Mouse (Mus musculus): ENCODE measurements at regions not wholly inside any gene's neighbourhood (a gene's known extent, or its start where the extent isn't known, plus 50 kb on each side); places are given as distances from the start of the nearest gene placed in this dataset.

DNA sequence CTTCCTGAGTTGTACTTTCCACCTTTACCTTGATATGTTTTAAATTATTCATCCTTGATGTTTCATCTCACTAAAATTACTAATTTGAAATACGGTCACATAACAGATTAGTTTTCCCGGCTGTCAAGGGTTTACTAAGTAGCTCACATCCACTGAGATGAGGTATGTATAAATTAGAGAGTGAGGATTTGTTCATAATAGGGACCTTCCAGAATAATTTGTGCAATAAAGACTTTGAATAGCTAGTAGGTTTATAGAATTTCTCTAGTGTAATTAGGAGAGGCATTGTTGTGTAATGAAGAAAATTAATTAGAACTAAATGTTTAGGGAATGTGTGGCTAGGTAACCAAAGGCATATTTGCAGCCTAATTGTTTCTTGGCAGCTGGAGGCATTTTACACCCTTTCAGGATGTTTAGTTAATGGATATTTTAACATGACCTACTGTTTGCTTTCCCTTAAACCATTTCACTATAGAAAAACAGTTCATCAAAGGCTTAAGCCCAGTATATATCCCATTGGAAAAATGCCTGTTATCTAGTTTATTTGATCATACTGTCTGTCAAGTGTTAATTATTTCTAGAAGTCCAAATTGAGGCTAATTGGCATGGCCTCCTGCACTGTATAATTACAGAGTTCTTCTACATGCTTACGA is 70.8 kb downstream of the Mat2b start:
- Histone ChIP-seq H3K27ac (no peak overlapping the region), H3K36me3 (no peaks in the 10 kb centered on the region), H3K4me3 (no peak overlapping the region), H3K27me3 (ENCODE audit: insufficient read depth, poor library complexity, severe bottlenecking) (no peaks in the 10 kb centered on the region), H3K9me3 (no peaks in the 10 kb centered on the region), H3K4me1 (no peaks in the 10 kb centered on the region)
- no peak for DNase-seq (ENCODE audit: low spot score)
- WGBS, result 82% methylated on average over 3 of the region's 3 CpGs

DNA sequence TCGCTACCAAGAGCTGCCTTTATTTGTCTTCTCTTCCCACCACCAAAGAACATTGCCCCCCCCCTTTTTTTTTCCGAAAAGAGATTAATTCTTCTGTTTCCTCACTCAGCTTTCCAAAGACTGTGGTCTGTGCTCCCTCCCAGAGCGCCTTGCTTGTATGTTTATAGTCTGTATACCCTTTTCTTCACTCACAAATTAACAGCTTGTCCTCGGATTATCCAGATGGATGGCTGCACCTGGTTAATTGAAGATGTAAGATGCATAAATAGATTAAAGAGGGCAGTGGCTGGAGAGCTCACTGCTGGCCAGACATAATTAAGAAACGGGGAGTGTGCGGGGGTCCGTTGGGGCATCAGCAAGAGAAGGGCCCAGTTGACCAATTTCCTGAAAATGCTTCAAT is 75.0 kb downstream of the Mat2b start:
- no peaks in the 10 kb centered on the region for H3K4me1 ChIP-seq
- no peaks in the 10 kb centered on the region for H3K36me3 ChIP-seq
- no peak for DNase-seq (ENCODE audit: low spot score)
- H3K27ac ChIP-seq, result no peak overlapping the region
- WGBS, result 82% methylated on average over 7 of the region's 7 CpGs
- no peak overlapping the region for H3K4me3 ChIP-seq
- H3K9me3 ChIP-seq, result no peaks in the 10 kb centered on the region
- H3K27me3 ChIP-seq (ENCODE audit: insufficient read depth, poor library complexity, severe bottlenecking), result no peaks in the 10 kb centered on the region

DNA sequence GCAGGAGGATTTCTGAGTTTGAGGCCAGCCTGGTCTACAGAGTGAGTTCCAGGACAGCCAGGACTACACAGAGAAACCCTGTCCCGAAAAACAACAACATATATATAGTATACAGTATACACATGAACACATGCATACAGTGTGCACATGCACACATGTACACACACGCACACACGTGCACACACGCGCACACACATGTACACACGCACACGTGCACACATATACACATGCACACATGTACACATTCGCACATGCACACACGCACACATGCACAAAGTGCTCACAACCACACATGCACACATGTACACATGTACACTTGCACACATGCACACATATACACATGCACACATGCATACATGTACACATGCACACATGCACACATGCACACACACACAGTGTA is 92.0 kb downstream of the Mat2b start:
- Histone ChIP-seq H3K4me1 (no peaks in the 10 kb centered on the region), H3K36me3 (no peaks in the 10 kb centered on the region), H3K4me3 (no peak overlapping the region), H3K27me3 (ENCODE audit: insufficient read depth, poor library complexity, severe bottlenecking) (no peaks in the 10 kb centered on the region), H3K9me3 (no peaks in the 10 kb centered on the region), H3K27ac (no peak overlapping the region)
- 96% methylated on average over 9 of the region's 9 CpGs for WGBS
- DNase-seq (ENCODE audit: low spot score), result no peak

DNA sequence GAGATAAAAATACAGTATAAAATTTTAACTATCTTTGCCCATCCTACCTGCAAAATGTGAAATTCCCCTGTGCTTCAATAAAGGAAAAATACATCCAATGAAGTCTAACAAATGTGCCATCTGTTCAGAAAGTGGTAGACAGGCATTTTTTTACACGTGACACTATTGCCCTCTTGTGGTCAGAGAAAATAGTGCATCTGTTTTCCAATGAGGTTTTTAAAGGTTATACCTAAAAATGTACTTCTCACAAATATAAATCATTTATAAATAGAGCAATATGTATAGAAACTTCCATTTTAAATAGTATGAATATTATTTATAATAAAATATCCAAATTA is 93.5 kb downstream of the Mat2b start:
- no peak for DNase-seq (ENCODE audit: low spot score)
- Histone ChIP-seq H3K27me3 (ENCODE audit: insufficient read depth, poor library complexity, severe bottlenecking) (no peaks in the 10 kb centered on the region), H3K4me1 (no peaks in the 10 kb centered on the region), H3K36me3 (no peaks in the 10 kb centered on the region), H3K4me3 (no peak overlapping the region), H3K9me3 (no peaks in the 10 kb centered on the region), H3K27ac (no peak overlapping the region)
- WGBS, result 0% methylated on average over 1 of the region's 1 CpGs

DNA sequence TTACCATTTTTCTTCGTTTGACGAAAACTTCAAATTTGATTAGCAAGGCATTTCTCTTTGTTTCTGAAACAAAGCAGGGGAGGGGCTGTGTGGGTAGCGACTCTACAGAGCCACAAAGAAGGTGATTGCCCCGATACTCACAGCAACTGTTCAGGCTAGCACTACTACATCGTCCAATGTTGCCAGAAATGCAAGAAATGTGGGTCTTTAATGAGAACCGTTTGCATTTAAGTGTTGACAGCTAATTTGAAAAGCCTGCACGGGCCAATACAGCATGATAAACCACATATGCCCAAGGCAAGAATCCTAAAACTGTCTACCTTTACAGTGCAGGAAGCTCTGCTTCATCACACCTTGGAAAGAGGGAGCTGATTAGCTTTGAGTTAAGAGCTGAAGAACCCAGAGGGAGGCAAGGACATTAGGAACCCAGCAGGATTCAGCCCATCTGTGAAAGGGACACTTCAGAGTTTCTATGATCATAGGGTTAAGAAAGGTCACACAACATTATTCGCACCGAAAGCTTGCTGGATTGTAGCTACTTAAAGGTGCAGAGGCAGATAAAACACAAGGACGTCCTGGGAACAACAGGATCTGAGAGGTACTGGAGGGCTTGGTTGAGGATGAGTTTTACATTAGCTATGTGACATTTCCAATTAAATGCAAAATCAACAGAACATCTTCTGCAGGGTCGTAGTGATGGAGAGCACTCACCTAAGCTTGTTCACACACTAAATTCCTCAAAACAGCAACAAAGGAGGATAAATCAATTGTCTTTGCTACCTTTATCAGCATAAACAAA is 94.0 kb downstream of the Mat2b start:
- no peak for DNase-seq (ENCODE audit: low spot score)
- no peaks in the 10 kb centered on the region for H3K4me1 ChIP-seq
- no peak overlapping the region for H3K4me3 ChIP-seq
- no peaks in the 10 kb centered on the region for H3K36me3 ChIP-seq
- no peak overlapping the region for H3K27ac ChIP-seq
- H3K27me3 ChIP-seq (ENCODE audit: insufficient read depth, poor library complexity, severe bottlenecking), result no peaks in the 10 kb centered on the region
- H3K9me3 ChIP-seq, result no peaks in the 10 kb centered on the region
- 10% methylated on average over 11 of the region's 11 CpGs for WGBS

DNA sequence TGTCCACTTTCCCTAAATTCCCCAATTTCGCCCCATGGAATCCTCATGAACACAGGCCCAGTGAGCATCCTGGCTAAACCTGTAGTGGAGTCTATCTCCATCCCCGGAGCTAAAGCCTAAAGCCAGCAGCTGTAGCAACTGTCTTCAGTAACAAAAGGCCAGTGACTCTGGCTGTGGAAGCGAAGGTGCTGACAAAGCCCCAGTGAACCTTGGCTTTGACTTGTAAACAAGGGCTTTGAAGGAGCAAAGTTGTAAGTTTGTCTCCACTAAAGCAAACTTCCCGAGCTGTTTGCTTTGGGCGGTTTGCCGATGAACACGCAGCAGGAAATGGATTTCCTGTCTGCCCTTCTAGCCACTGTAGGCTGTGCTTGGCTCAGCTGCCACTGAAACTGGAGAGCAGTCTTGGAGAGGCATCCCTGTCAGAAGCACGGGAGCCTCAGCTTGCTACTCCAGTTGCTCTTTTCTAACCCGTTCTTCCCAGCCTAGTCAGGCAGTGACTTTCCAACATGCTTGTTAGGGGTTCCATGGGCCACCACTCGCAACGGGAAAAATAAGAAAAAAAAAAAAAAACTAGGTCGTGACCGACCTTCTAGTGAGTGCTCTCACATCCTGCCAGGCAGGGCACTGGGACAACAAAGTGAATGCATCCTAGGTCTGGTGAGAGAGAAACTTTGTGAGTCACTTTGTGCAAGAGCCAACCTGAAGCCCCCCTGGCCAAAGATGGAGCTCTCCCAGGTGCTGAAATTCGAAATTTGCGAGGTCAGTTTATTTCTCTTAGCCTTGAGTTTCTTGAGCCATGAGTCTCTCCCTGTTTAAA is 94.8 kb downstream of the Mat2b start:
- Histone ChIP-seq H3K27ac (no peak overlapping the region), H3K36me3 (no peaks in the 10 kb centered on the region), H3K4me3 (no peak overlapping the region), H3K9me3 (no peaks in the 10 kb centered on the region), H3K4me1 (no peaks in the 10 kb centered on the region), H3K27me3 (ENCODE audit: insufficient read depth, poor library complexity, severe bottlenecking) (no peaks in the 10 kb centered on the region)
- WGBS, result 4% methylated on average over 15 of the region's 15 CpGs
- DNase-seq (ENCODE audit: low spot score), result no peak

DNA sequence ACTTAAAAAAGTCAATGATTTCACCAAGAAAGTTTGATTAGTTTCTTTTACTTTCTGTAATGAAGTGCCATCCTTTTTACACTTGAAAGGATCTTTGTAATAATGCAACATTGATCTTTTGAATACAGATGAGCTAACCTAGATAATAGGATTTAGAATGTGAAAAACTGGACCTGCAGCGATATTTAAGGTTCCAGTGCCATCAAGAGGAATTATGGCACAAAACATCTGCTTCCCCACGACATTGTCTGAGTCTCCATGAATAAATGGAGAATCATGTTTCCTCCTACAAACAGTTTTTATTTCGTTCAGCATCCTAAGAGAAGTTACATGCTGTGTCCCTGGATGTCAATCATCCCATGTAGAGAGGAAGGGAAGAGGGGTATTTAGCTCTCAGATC is 98.7 kb downstream of the Mat2b start:
- WGBS, result 60% methylated on average over 3 of the region's 3 CpGs
- no peak overlapping the region for H3K27ac ChIP-seq
- DNase-seq (ENCODE audit: low spot score), result no peak
- H3K4me3 ChIP-seq, result no peak overlapping the region
- no peaks in the 10 kb centered on the region for H3K36me3 ChIP-seq
- no peaks in the 10 kb centered on the region for H3K4me1 ChIP-seq
- H3K9me3 ChIP-seq, result no peaks in the 10 kb centered on the region
- no peaks in the 10 kb centered on the region for H3K27me3 ChIP-seq (ENCODE audit: insufficient read depth, poor library complexity, severe bottlenecking)

DNA sequence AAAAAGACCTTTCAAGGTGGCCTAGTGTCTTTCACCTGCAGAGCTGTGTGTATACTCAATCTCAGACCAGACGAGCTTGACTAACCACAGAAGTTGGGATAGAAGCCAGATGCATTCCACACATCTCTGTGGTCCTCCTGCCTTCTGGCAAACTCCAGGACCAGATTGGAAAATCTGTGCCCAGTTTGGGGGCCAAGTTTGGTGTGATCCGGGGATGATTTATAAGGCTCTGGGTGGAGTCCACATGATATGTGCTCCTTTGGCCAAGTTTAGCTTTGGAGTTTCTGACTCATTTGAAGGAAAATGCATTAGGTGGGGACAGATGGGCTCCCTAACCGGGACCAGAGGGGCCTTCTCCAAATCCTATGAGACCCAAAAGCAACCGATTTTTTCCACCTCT is 102.9 kb downstream of the Mat2b start:
- Histone ChIP-seq H3K27ac (no peak overlapping the region), H3K36me3 (no peaks in the 10 kb centered on the region), H3K4me3 (no peak overlapping the region), H3K9me3 (no peaks in the 10 kb centered on the region), H3K4me1 (no peaks in the 10 kb centered on the region), H3K27me3 (ENCODE audit: insufficient read depth, poor library complexity, severe bottlenecking) (no peaks in the 10 kb centered on the region)
- DNase-seq (ENCODE audit: low spot score), result no peak
- 79% methylated on average over 4 of the region's 4 CpGs for WGBS

DNA sequence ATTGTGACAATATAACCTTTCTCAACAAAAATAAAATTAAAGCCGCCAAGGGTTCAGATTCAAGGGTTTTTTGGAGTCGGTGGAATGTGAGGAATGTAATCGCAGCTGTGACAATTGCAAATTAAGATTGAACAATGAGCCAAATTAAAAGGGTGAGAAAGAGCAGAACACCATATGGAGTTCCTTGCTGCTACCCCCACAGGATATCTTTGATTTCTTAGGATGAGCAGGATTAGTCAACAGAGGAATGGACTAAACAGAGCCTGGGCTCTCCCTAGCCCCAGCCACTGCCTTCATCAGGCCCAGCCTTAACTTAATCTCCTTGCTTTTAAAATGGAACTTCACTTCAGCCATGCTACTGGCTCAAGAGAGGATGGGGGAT is 121.3 kb downstream of the Mat2b start:
- no peaks in the 10 kb centered on the region for H3K9me3 ChIP-seq
- WGBS, result 13% methylated on average over 3 of the region's 3 CpGs
- H3K4me1 ChIP-seq, result no peaks in the 10 kb centered on the region

DNA sequence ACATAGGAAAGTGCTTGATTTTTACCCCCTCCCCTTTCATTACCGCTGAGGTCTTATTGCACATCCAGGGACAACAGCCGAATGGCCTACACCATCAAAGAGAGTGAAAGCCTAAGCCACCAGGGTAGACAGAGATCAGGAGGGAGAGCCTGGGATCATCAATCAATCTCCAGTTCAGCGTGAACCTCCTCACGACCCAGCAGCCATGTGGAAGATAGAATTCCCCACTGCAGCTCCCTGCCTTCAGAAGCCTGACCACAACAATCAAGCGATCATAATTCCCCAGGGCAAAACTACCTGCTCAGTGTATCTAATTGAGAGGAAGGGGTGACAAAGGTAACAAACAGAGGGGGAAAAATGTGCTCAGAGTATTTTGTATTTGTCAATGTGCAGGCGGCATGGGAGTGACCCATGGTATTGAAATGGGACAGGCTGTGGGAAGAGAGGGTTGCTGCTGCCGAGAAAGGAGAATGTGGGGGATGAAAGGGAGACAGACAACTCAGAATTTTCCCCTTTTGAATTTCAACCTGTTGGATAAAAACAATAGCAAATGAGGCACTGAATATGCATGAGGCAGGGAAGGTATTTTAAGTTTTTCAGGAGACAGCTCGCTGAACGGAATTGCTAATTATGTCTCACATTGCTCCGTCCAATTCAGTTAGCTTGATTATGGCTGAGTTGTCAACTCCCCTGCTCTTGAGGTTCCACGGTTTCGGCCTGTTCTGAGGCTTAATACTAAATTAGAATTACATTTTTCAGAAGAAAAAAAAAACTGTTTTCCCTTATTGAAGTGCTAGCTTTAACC is 121.8 kb downstream of the Mat2b start:
- no peak overlapping the region for H3K27ac ChIP-seq
- no peaks in the 10 kb centered on the region for H3K27me3 ChIP-seq (ENCODE audit: insufficient read depth, poor library complexity, severe bottlenecking)
- H3K4me3 ChIP-seq, result no peak overlapping the region
- DNase-seq (ENCODE audit: low spot score), result no peak
- no peaks in the 10 kb centered on the region for H3K9me3 ChIP-seq
- H3K4me1 ChIP-seq, result no peaks in the 10 kb centered on the region
- H3K36me3 ChIP-seq, result no peaks in the 10 kb centered on the region
- 26% methylated on average over 12 of the region's 12 CpGs for WGBS

More for the DNA sequence above, 121.3 kb downstream of the Mat2b start:
- H3K4me3 ChIP-seq, result no peak overlapping the region
- no peaks in the 10 kb centered on the region for H3K27me3 ChIP-seq (ENCODE audit: insufficient read depth, poor library complexity, severe bottlenecking)
- DNase-seq (ENCODE audit: low spot score), result no peak
- no peak overlapping the region for H3K27ac ChIP-seq
- no peaks in the 10 kb centered on the region for H3K36me3 ChIP-seq

DNA sequence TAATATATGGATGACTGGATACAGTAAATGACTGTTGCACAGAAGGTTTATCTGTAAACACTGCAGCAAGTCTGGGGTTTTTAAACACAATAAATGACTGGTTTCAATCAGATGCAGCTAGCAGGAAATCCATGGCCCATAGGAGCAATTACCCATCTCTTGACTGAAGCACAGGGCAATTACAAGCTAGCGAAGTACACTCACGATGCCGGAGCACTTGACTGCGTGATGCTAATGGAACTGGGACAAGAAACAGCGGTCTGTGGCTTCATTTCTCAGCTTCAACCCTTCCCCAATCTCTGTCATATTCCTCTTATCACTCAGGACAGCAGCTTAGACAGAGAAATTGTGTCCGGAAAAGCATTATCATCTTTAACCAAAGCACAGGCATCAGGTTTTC is 132.1 kb downstream of the Mat2b start:
- H3K9me3 ChIP-seq, result no peaks in the 10 kb centered on the region
- no peaks in the 10 kb centered on the region for H3K4me1 ChIP-seq
- WGBS, result 84% methylated on average over 6 of the region's 6 CpGs
- no peak for DNase-seq (ENCODE audit: low spot score)
- no peaks in the 10 kb centered on the region for H3K36me3 ChIP-seq
- H3K4me3 ChIP-seq, result no peak overlapping the region
- no peaks in the 10 kb centered on the region for H3K27me3 ChIP-seq (ENCODE audit: insufficient read depth, poor library complexity, severe bottlenecking)
- H3K27ac ChIP-seq, result no peak overlapping the region

DNA sequence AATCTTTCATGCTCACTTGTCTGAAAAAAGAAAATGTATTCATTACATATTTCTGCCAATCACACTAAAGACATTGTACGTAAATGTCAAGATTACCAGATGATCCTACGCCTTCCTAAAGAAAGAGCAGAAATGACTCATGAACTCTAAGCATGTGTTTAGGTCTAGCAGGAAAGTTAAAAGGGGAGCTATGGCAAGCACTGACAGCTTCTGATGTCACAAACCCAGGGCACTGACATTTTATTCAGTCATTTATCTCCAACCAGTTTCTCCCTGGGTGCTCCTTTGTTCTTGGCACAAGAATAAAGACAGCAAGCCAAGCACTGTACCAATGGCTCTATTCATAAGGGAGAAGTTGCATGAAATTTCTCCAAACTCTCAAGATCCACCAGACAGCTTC is 133.0 kb downstream of the Mat2b start:
- DNase-seq (ENCODE audit: low spot score), result no peak
- H3K27me3 ChIP-seq (ENCODE audit: insufficient read depth, poor library complexity, severe bottlenecking), result no peaks in the 10 kb centered on the region
- 92% methylated on average over 2 of the region's 2 CpGs for WGBS
- no peaks in the 10 kb centered on the region for H3K4me1 ChIP-seq
- no peaks in the 10 kb centered on the region for H3K9me3 ChIP-seq
- no peak overlapping the region for H3K4me3 ChIP-seq
- H3K36me3 ChIP-seq, result no peaks in the 10 kb centered on the region
- H3K27ac ChIP-seq, result no peak overlapping the region

DNA sequence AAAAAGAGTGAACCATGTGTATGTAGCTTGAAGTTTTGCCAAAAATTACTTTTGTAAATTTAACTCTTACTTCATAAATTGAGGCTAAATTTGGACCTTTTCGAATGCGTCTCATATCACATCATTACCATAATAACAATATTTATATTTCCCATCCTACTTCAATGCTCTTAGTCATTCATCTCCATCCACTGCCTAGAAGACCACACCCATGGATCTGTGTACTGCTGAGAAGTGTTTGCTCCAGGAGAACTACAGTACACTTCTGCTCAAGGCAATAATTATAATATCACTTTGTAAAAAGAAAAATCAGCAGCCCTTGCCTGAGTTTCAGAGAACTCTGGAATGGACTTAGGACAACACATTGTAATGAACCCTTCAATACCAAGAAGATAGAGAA is 133.6 kb downstream of the Mat2b start:
- H3K4me3 ChIP-seq, result no peak overlapping the region
- 94% methylated on average over 2 of the region's 2 CpGs for WGBS
- H3K36me3 ChIP-seq, result no peaks in the 10 kb centered on the region
- no peak overlapping the region for H3K27ac ChIP-seq
- no peaks in the 10 kb centered on the region for H3K9me3 ChIP-seq
- no peaks in the 10 kb centered on the region for H3K27me3 ChIP-seq (ENCODE audit: insufficient read depth, poor library complexity, severe bottlenecking)
- no peak for DNase-seq (ENCODE audit: low spot score)
- H3K4me1 ChIP-seq, result no peaks in the 10 kb centered on the region
